Mouse (Mus musculus): Measurements from ENCODE around the gene Pde4d.

The Pde4d gene

GRCm38 (mm10) chr13:109651790-109652605 lies 1202.2 kb downstream of the Pde4d start:
- DNase-seq (ENCODE audit: low spot score in 2 of 2) = no peak

- DNase-seq (ENCODE audit: low spot score in 2 of 2) = no peak
Observed at GRCm38 (mm10) chr13:109652631-109653030, 1202.9 kb downstream of the Pde4d start.

GRCm38 (mm10) chr13:109655390-109655789 lies 1205.6 kb downstream of the Pde4d start:
- no peak for DNase-seq (ENCODE audit: low spot score in 2 of 2)

GRCm38 (mm10) chr13:109659103-109659502 lies 1209.4 kb downstream of the Pde4d start:
- peak in 1 of 2 experiments; percentile 16 for DNase-seq (ENCODE audit: low spot score in 2 of 2)

- DNase-seq (ENCODE audit: low spot score in 2 of 2) = no peak
Observed at GRCm38 (mm10) chr13:109661345-109661744, 1211.6 kb downstream of the Pde4d start.

- no peak for DNase-seq (ENCODE audit: low spot score in 2 of 2)
Observed at GRCm38 (mm10) chr13:109662099-109662498, 1212.4 kb downstream of the Pde4d start.

GRCm38 (mm10) chr13:109662731-109663130 lies 1213.0 kb downstream of the Pde4d start:
- no peak for DNase-seq (ENCODE audit: low spot score in 2 of 2)

GRCm38 (mm10) chr13:109664956-109665802 lies 1215.4 kb downstream of the Pde4d start:
- no peak for DNase-seq (ENCODE audit: low spot score in 2 of 2)

- no peak for DNase-seq (ENCODE audit: low spot score in 2 of 2)
Observed at GRCm38 (mm10) chr13:109665803-109666403, 1216.2 kb downstream of the Pde4d start.

- DNase-seq (ENCODE audit: low spot score in 2 of 2) = no peak
Observed at GRCm38 (mm10) chr13:109669965-109670364, 1220.2 kb downstream of the Pde4d start.

- DNase-seq (ENCODE audit: low spot score in 2 of 2) = no peak
Observed at GRCm38 (mm10) chr13:109671589-109672347, 1222.0 kb downstream of the Pde4d start.

- no peak for DNase-seq (ENCODE audit: low spot score in 2 of 2)
Observed at GRCm38 (mm10) chr13:109677047-109677446, 1227.3 kb downstream of the Pde4d start.

GRCm38 (mm10) chr13:109677617-109678016 lies 1227.9 kb downstream of the Pde4d start:
- DNase-seq (ENCODE audit: low spot score in 2 of 2) = no peak

- DNase-seq (ENCODE audit: low spot score in 2 of 2) = no peak
Observed at GRCm38 (mm10) chr13:109678991-109679390, 1229.2 kb downstream of the Pde4d start.

GRCm38 (mm10) chr13:109680229-109680628 lies 1230.5 kb downstream of the Pde4d start:
- no peak for DNase-seq (ENCODE audit: low spot score in 2 of 2)

- DNase-seq (ENCODE audit: low spot score in 2 of 2) = no peak
Observed at GRCm38 (mm10) chr13:109681699-109682293, 1232.0 kb downstream of the Pde4d start.

- DNase-seq (ENCODE audit: low spot score in 2 of 2) = no peak
Observed at GRCm38 (mm10) chr13:109683001-109683400, 1233.3 kb downstream of the Pde4d start.

GRCm38 (mm10) chr13:109684985-109685295 lies 1235.2 kb downstream of the Pde4d start:
- no peak for DNase-seq (ENCODE audit: low spot score in 2 of 2)

GRCm38 (mm10) chr13:109685296-109686115 lies 1235.8 kb downstream of the Pde4d start:
- DNase-seq (ENCODE audit: low spot score in 2 of 2) = peak; percentile 16 to 57

GRCm38 (mm10) chr13:109686116-109686876 lies 1236.5 kb downstream of the Pde4d start:
- DNase-seq (ENCODE audit: low spot score in 2 of 2) = no peak

Data from urinary bladder, adult 18-20 months (tissue).